Mouse (Mus musculus) right cerebral cortex, postnatal 36 days (tissue): Measurements from ENCODE around the gene Pon1.
"Not testable (repeated sequence)": the region's sequence is repeated elsewhere in the genome, so short reads cannot be mapped to it uniquely, and the experiment has no call there.

Experiments used
- DNase-seq, 2 experiments: peaks; one replicate each; pipeline ENCODE4 v3.0.0; 2022; ENCODE audit warnings: low spot score in 2 of 2, mixed read lengths in 1 of 2

Pon1 gene

GRCm38 (mm10) chr6:5193693-5194092 is at the start of gene Pon1:
Gene Pon1 (minus strand): TSS chr6:5193946.
- no peak for DNase-seq

GRCm38 (mm10) chr6:5238799-5239198 is 45.1 kb upstream of the Pon1 start:
- DNase-seq = no peak

- no peak for DNase-seq
Measured at GRCm38 (mm10) chr6:5237510-5237909, 43.8 kb upstream of the Pon1 start.

DNA sequence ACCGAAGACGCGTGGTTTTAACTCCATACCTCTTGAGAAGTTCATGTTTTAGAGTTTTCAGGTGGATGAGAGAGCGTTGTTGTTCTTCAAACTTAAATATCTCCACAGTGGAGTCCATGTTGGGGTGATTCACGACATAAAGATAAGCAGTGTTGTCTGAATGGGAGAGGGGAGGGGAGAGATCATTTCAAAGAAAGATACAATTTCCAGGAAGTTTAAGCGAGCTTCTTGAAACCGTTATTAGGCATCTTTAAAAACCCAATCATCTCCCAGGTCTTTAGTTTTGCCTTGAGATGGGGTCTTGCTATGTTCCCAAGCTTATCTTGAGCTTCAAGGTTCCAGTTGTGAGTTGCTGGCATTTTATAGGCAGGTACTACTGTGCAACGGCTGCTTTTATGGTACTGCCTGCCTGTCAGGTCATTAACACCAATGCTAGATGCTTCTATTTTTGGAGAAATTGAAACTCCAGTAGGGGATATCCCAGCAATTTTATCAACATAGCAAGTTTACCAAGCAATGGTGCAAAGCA is 43.2 kb upstream of the Pon1 start:
- no peak for DNase-seq

DNA sequence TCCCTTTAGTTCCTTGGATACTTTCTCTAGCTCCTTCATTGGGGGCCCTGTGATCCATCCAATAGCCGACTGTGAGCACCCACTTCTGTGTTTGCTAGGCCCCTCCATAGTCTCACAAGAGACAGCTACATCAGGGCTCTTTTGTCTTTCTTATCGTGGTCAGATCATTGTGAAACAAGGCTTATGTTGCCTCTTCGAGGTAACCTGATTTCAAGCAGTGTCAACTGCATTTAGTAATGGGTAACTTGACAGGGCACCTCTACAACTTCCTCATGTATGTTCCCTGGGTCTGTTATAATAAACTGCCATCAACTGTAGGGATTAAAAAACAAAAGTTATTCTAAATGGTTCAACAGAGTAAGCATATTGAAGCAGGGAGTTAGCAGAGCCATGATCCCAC is 40.8 kb upstream of the Pon1 start:
- no peak for DNase-seq

DNA sequence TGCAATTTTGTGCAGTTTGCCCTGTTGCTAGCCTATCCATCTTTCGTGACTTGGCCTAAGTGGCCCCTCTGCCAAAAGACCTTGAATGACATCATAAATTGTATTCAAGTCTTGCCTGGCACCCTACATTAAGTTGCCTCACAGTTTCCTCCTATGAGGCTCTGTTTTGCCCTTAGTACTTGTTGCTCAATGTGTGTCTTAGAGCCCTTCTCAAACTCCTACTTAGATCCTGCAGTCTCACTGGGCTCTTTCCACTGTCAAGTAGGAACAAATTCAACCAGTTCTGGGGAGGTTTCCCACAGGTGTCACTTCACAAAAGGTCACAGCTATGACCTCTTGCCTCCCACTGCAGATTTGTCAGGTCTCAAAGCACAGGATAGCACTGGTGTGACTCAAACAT is 40.1 kb upstream of the Pon1 start:
- DNase-seq = no peak

- no peak for DNase-seq
Measured at GRCm38 (mm10) chr6:5232022-5232421, 38.3 kb upstream of the Pon1 start.

DNA sequence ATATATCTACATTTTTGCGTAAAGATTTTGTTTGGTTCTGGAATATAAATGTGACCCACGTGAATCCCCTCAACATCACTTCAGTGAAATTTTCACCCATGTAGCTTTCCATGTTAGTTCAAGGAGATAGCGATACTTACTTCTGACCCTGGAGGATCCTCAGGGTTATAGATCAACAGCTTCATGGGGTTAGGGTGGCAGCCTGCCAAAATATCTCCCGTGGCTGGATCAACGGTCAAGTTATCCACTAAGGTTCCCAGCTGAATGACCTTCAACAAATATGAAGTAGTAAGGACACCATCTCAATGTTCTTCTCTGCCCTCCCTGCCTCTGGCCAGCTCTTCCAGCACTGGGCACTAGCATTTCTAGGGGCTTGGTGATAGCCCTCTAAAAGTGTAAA is 36.5 kb upstream of the Pon1 start:
- DNase-seq = no peak

- DNase-seq = not testable (repeated sequence)
Measured at GRCm38 (mm10) chr6:5223551-5223950, 29.8 kb upstream of the Pon1 start.

DNA sequence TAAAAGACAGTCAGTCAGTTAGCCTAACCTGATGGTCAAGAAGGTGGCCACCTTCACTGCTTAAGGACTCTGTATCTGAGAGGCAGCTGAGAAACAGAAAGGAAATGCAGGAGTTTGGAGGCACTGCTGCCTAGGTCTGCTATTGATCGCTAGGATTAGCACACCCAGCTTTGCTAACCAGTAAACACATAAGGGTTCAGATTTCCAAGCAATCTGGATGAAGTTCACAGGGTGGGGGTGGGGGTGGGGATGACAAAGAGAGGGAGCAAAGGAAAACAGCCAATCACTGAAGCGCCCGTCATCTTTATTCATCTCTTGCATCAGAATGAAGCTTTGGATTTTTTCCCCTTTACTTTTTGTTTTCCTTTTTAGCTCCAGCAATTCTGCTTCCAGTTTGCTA is 28.3 kb upstream of the Pon1 start:
- no peak for DNase-seq

DNA sequence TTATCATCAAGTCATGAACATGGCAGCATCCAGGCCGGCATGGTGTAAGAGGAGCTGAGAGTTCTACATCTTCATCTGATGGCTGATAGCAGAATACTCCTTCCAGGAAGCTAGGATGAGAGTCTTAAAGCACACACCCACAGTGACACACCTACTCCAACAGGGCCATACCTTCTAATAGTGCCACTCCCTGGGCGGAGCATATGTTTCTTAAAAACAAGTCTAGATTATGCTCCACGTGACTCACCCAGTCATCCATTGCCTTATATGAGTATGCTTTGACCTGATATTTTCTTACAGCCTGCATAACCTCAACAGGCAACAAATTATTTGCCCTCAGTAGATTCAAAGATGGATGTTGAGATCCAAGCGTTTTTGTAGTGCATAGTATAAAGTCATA is 24.4 kb upstream of the Pon1 start:
- no peak for DNase-seq

- no peak for DNase-seq
Measured at GRCm38 (mm10) chr6:5207817-5208216, 14.1 kb upstream of the Pon1 start.

- DNase-seq = no peak
Measured at GRCm38 (mm10) chr6:5199916-5200315, 6.2 kb upstream of the Pon1 start.

- DNase-seq = no peak
Measured at GRCm38 (mm10) chr6:5199376-5199905, 5.7 kb upstream of the Pon1 start.

GRCm38 (mm10) chr6:5198590-5198989 is 4.8 kb upstream of the Pon1 start:
- DNase-seq = no peak

DNA sequence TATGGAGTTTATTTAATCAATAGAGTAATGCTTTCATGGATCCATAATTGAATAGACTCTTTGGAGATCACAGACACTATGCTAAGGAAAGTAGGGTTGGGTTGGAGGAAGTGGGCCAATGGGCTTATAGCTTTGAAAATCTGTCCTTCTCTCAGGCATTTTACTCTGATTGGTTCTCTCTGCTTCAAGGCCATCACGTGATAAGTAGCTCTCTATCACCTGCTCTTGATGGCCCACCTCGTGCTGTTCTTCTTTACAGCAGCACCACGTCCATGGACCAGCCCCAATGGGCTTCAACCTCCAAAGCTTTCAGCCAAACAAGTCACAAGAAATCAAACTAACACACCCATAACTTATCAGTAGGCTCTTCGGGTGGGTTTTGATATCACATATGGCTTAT is 3.0 kb downstream of the Pon1 start:
- no peak for DNase-seq

DNA sequence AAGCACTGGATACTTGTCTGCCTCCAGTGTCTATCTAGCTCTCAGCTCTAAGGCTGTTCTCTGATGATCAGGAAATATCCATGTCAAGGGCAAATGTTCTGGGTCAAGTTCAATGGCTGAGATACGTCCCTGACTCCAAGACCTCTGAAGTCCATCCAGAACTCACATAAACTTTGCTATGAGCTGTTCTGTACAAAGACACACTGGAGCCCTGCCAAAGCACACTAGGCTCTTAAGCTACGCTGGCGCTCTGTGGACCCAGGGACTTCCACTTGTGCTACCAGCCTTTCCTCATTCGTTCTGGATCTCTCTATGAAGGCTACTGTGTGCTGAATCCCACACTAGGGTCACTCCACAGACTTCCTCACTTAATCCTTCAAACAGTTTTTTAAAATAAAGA is 4.2 kb downstream of the Pon1 start:
- DNase-seq = no peak

GRCm38 (mm10) chr6:5188938-5189337 is 4.8 kb downstream of the Pon1 start:
- DNase-seq = no peak

GRCm38 (mm10) chr6:5188036-5188435 is 5.7 kb downstream of the Pon1 start:
- no peak for DNase-seq

DNA sequence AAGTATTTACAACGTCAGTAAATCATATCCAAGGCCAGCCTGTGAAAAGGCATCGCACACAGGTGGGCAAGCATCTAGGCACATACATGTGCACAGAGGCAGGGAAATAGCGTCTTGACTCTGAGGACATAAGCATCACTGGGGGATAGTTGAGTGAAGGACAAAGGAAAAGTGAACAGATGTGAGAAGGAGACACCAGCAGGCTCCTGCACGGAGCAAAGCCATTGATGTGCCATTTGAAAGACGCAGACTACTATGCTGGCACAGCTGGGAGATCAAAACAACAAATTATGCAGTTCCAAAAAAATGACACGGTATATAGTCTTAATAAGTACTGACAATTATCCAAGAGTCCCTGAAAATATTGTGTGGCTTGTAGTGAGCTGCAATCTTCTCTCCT is 6.2 kb downstream of the Pon1 start:
- DNase-seq = no peak

DNA sequence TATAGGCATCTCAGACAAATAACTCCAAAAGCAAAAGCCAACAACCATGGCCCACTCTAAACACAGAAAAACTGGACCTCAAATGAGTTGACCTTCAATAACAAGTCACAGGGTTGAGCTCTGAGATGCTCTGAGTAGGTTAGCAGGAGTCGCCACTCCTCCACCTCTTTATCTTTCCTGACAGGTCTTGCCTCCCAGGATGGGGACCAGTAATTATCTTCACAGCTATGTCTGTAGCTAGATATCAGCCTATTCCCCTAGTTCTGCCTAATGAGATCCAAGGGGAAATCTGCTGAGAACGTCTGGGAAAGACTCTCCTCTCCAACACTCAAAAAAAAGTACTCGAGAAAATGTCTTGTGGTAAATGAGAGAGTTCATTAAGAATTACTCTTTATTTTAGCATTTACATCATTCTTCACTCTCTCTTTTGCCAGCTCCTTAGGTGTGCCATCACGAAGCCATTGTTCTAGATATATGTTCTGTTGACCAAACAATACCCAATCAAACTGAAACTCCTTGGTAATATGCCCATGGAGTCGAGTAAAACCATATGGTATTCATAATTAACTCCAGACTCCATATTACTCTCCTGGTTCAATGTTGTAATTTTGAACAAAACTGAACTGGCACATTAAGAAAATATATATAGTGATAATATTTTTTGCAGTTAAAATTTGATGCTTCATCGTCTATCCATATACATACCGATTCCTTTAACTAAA is 7.4 kb downstream of the Pon1 start:
- no peak for DNase-seq

DNA sequence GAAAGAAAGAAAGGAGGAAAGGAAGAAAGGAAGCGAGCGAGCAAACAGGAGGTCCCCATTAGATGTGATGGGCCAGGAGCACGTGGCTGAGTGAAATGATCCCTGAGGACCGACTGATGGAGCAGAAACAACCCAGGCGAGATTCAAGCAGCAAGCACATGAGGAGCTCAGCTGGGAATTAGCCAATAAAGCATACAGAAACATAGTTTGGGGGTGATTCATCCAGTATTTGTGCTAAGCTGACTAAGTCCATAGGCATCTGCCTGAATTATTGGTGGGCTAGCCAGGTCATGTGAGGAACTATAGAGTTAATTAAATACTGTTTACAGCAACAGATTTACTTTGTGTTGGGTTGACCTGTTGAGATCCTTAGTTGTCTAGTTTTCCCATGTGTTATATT is 13.1 kb downstream of the Pon1 start:
- no peak for DNase-seq

DNA sequence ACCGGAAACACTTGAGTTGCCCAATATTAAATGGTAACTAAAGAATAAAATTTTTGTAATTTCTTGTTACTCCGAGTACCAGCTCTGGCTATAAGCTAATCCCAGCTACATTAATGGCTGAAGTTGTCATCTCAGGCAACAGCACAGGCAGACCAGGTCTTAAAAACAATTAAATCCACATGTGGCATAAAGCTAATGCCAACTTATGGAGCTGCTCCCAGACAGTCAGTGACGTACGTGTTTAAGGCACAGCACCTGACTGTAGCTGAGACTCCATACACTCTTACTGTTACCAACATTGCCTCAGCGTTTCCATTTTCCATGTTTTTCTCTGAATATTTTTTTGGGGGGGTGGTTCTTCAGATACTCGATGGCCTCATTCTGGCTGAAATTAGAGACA is 14.6 kb downstream of the Pon1 start:
- DNase-seq = no peak
